Mouse (Mus musculus) lung, postnatal 4 days (tissue): Measurements from ENCODE around the gene Tbc1d2b.

ENCODE experiments used
- DNase-seq, 2 experiments: peaks; one replicate each; pipeline ENCODE4 v3.0.0; 2021

Gene Tbc1d2b

DNA sequence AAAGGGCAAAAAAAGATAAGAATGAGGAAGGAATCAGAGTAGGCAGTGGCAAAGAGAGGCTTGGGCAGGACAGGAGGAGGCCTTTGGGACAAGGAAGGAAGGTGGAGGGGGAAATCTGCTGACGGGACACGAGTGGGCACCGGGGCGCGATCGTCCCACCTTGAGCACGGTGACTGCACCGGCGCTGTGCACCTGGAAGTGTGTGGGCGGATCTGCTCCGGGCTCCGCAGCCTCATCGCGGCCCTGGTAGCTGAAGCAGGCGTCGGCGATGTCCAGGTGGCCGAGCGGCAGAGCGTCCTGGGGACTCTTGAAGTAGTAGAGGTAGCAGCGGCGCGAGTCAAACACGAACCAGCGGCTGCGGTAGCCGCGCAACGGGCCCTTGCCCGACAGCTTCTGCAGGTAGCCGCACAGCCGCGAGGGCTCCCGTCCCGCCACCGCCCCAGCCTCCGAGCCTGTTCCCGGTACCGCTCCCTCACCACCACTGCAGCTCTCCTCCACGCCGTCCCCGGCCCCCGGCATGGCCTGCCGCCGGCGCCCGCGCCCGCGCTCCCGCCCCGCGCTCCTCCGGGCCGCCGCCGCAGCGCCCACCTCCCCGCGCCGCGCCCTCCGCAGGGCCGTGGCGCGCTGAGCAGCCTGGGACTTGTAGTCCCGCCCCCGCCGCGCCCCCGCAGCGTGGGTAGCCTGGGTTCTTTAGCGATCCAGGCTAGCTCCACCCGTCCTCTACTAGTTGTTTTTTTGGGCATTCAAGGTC lies at the start of gene Tbc1d2b:
TSS of gene Tbc1d2b (minus strand) at position 612 of the 751 bp plus-strand sequence.
- peak; percentile 74 to 86 for DNase-seq

DNA sequence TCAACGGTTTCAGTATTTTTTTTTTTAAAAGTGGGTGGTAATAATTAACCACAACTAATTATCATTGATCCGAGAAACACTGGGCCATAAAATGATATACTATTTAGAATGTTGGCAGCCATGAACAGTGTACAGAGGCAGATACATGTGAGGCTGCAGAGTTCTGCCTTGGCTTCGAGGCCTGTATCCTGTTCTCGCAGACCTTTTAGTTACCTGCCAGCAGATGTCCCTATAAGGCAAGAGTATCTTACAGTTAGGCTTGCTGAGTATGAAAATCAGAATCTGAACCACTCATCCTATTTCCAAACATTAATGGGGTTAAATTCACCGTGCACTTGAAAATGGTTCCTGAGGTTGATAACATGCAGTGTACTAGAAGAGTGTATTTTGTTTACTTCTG lies 45.7 kb upstream of the Tbc1d2b start:
- no peak for DNase-seq

DNA sequence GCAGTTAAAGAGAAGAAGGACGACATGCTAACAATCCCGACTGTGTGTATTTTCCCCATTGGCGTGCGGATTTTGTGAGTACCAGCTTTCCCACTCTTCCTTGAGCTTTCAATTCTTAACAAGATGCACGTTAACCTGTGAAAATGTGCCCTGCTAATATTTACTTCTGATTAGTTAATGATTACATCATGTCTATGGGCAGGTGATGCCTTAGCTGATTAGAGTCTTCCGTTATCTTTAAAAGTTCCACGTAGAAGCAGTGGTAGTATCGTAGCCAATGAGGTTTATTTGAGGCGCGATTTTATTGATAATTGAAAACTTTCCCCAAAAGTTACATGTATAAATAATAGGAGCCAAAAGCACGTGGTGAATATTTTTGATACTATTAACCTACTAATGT lies 45.1 kb upstream of the Tbc1d2b start:
- DNase-seq: no peak

DNA sequence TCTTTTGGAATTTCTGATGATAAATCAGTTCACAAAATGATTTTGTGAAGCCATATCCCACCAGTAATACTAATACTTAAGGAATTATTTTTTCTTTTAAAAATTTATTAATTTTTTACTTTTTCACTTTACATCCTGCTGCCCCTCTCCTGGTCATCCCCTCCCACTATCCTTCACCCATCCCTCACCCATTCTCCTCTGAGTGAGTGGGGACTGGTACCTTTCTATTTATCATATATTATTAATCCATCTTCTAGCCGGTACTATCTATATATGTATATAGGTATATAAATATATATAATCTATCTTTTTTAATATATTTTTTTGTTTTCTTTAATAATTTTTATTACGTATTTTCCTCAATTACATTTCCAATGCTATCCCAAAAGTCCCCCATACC lies 33.6 kb upstream of the Tbc1d2b start:
- no peak for DNase-seq

DNA sequence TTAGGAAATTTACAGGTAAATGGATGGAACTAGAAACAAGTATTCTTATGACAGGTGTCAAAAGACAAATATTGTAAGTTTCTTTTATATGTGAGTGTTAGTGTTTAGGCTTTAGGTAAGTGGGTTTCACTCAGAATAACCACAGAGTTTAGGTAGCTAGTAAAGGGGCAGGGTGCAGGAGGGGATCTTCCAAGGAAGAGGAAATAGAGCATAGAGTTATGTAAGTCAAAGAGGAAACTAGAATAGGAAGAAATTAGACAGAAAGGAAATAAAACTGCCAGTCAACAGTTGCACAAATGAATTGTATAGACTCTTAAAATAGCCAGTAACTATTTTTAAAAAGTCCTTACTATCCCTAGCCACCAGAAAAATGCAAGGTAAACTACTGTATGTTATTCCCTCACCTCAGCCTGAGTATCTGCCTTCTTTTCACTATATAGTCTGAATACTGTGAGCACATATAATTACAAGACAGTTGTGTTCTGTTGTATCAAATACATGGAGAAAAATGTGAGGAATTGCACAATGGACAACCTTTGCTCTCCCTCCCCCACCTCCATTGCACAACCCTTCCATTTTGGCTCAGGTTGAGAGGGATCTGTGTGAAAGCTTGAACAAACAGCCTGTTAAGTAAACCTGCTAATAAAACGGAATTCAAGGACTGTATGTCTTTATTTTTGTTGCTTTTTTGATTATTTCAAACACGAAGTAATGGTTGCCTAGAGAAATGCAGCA lies 32.7 kb upstream of the Tbc1d2b start:
- DNase-seq: no peak

DNA sequence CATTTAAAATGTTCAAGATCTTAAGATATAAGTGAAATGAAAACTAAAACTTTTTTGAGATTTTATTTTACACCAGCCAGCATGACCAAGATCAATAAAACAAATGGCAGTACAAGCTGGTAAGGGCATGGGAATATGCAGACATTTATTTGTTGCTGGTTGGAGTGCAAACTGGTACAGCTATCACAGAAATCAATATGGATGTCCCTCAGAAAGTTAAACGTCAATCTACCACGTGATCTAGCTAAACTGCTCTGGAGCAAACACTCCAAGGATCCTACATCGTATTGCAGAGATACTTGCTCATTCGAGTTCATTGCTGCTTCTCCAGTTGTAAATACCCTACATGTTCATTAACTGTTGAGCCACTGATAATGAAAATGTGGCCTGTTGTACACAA lies 32.1 kb upstream of the Tbc1d2b start:
- DNase-seq: no peak

DNA sequence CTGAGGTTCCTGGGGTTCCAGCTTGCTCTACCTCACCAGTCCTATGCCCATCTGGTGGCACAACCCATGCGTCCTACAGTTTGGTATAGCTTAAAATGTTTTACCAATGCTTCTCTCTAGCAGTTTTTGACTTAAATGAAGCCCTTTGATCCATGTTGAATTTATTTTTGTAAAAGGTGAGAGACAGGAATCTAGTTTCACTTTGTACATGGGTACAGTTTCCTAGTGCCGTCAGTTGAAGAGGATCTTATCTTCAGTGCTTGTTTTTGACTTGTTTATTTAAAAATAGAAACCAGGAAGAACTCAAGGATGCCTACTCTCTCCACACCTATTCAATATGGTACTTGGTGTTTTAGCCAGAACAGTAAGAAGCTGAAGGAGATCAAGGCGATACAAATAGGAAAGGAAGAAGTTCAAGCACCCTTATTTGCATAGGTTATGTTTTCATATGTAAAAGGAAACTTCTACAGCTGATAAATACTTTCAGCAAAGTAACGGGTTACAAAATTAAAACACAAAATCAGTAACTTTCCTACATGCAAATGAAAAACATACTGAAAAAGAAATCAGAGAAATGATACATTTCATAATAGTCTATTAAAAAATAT lies 30.6 kb upstream of the Tbc1d2b start:
- DNase-seq: no peak

DNA sequence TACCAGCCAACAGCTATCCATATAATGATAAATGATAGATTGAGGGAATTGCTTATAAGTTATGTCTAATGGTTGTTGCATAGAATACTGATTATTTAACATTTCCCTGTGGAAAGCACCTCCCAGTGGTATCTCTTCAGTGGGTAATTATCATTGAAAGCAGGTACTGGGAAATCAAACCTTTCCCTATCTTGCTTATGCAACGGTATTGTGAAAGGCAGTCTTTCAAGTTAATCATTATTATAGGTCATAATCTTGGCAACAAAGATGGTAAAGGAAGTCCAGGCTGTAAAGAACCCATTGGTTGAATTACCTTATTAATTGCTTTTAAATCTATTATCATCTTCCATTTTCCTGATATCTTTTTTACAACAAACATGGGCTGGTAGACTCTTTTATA lies 27.0 kb upstream of the Tbc1d2b start:
- no peak for DNase-seq

DNA sequence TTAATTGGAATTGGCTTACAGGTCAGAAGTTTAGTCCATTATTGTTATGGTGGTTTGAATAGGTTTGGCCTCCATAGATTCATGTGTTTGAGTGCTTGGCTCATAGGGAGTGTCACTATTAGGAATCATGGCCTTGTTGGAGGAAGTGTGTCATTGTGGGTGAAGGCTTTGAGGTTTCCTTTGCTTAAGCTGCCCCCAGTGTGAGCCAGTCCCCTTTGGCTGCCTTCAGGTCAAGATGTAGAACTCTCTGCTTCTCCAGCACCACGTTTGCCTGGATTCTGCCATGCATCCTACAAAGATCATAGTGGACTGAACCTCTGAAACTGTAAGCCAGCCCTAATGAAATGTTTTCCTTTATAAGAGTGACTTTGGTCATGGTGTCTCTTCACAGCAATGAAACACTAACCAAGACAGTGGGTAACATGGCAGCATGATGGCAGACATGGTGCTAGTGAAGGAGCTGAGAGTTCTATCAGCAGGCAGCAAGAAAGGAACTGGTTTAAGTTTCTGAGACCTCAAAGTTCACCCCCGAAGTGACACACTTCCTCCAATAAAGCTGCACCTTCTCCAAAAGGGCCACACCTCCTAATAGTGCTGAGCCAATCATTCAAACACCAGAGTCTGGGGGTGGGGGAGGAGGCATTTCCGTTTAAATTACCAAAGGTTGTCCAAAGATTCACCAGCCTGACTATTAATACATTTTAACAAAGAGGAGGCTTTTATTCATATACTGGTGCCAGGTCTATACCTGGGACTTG lies 23.2 kb upstream of the Tbc1d2b start:
- no peak for DNase-seq

DNA sequence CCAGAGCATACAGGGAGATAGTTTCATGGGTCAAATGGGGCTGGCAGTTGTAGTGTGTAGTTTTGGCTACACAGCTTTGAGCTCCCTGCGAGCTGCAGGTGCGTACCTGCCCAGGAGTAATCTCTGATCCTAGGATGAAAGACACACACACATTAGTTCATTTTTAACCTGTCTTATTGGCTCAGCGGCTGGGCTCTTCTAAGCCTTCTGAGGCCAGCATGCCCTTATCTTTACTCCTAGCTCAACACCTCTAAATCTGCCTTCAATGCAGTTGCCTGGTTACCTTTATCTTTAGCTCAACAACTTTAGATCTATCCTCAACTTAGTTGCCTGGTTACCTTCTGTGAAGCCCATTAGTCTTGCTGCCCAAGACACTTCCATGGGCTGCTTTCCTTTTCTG lies 7.8 kb upstream of the Tbc1d2b start:
- DNase-seq: no peak

DNA sequence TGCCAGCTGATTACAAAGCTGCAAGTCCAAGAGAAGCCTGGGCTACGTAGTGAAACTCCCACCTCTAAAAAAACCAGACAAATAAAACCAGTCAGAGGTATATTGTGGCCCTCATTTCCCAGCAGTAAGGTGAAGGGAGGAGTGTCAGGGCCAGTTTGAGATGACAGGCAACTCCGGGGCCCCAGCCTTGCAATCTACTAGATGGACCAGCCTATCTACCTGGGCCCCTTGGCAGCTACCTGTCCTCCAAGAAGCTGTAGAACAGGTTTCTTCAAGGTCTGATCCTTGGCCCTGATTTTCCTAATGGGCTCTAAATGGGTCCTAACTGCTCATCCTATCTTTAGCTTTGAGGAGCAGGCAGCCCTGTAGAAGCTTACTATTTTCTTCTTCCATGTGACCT lies 7.3 kb upstream of the Tbc1d2b start:
- no peak for DNase-seq

DNA sequence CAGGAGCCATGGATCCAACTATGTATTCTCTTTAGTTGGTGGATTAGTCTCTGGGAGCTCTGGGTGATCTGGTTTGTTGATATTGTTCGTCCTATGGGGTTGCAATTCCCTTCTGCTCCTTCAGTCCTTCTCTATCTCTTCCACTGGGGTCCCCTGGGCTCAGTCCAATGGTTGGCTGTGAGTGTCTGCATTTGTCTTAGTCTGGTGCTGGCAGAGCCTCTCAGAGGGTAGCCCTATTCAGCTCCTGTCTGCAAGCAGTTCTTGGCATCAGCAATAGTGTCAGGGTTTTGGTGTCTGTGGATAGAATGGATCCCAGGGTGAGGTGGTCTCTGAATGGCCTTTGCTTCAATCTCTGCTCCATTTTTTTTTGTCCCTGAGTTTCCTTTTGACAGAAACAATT lies 6.2 kb upstream of the Tbc1d2b start:
- no peak for DNase-seq

DNA sequence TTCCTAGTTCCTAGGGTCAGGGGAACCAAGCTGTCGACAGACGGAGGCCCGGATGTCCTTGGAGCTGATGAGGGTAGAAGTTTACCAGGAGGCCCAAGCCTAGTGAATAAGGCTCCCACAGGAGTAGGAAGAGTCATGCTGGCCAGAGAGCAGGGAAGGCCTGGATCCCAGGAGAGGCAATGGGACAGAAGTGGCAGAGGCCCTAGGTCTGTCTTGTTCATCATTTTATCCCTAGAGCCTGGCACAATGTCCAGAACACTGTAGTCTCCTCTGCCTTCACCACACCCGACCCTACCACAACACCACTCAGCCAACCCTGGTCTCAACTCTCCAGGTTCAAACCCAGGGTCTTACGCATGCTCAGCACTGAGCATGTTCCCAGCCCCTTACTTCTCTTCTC lies 5.3 kb upstream of the Tbc1d2b start:
- no peak for DNase-seq

DNA sequence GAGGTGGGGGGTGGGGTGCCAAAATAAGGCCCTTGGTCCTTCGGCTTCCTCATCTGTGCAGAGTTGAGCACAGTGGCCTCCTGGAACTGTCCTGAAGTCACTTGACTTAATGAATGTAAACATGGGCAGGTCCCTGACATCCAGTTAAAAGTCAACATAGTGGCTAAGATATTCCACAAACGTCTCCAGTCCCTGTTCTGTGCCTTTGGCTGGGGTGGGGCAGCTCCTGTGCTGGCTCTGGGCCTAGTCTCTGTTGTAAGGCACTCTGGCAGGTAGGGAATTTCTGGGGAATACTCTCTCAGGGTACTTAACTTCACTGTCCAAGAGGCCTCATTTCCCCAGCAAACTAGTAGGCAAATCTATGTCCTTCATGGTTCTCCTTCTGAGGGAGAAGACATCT lies 4.9 kb upstream of the Tbc1d2b start:
- DNase-seq: peak; percentile 36 to 57

DNA sequence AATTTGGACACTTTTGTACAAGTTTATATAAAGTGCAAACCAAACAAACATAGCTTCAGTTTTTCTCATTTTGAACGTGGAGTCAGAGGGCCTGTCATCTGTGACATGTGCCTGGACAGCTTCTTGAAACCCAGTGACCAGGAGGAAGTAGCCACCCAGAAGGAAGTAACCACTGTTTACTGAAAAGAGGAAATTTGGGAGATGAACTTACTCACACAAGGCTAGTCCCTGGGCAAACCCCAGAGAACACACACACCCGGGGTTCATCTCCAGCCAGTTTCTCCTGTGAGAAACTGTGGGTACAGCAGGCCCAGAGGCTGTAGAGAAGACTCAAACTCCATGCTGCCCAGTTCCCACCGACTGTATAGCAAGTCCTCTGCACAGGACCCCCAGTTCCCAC lies 3.9 kb upstream of the Tbc1d2b start:
- no peak for DNase-seq

DNA sequence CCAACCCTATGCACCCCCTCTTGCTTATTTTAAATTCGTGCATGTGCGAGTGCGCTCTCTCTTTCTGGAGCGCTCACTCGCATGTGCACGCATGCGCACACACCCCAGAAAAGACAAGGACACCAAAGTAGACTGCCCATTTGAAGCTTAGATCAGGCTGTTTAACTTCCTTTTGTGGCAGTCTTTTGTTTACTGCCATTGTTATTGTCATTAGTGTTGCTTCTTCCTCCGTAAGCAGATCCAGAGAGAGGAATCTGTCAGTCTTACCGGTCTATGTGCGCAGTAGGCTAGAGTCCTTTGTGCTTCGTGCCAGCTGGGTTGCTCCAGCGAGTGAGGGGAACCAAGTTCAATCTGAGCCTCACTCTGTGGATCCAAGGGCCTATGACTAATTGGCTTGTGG lies 1.7 kb upstream of the Tbc1d2b start:
- no peak for DNase-seq

DNA sequence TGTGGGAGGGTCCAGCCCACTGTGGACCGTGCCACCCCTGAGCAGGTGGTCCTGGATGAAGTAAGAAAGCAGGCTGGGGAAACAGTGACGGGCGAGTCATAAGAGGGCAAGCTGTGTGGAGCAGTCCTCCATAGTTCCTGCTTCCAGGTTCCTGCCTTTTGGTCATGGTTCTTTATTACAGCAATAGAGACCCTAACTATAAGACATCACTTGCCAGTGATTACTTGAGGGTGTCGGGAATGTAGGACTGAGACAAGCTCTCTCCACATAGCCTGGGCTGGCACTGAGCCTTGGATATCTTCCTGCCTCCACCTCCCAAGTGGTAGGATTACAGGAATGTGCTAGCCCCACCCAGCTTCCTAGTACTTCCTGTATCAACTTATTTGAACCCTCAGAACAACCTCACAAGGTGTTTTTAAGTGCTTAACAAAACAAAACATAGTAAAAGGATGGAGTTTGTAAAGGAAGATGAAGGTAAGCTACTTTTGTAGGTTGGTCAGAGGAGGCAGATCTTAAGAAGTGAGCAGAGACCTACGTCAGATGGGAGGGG lies 1.0 kb upstream of the Tbc1d2b start:
- DNase-seq: peak in 1 of 2 experiments; percentile 26

DNA sequence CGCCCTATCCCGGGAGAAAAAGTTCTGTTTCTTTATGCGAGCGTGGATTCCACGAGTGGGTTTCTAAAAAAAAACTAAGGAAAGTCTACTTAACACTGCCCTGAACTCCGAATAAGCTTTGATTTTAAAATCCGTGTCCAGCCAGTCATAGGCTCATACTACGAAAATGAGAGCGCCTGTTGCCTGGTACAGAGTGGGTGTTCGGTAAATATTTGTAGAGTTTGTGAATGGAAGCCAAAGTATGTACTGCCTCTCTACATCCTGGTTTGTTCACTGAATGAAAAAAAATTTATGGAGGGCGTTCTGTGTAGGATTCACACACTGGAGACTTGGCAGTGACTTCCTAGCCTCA lies 316 bp upstream of the Tbc1d2b start:
- no peak for DNase-seq

DNA sequence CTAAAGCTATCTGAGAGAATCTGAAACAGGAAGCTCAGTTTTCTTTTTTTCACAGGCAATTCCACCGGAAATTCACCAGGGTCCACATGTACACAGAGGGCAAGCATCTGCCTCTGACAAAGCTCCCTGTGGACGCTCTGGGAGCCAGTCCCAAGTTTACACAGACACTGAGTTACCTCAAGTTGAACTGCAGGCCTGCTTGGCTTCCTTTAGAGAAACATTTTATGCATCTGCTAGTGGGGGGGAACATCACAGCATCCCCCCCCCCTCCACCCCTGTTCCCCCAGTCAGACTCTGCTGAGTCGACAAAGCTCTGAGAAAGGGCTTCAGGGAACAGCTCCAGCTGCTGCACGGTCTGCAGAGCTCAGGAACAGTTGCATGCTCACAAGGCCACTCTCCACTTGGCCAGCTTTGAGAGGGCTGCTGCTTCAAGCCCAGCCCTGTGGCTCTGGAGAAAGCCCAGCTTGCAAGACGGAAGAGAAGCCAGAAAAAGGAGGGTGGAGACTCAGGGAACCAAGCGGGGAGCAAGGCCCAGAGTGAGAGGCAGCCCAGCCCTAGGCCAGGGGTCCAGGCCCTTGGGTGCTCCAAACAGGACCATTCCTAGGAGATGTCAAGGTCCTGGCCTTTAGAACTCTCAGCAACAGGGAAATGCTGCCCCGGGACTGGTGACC lies 1.5 kb downstream of the Tbc1d2b start:
- DNase-seq: peak; percentile 77 to 92

DNA sequence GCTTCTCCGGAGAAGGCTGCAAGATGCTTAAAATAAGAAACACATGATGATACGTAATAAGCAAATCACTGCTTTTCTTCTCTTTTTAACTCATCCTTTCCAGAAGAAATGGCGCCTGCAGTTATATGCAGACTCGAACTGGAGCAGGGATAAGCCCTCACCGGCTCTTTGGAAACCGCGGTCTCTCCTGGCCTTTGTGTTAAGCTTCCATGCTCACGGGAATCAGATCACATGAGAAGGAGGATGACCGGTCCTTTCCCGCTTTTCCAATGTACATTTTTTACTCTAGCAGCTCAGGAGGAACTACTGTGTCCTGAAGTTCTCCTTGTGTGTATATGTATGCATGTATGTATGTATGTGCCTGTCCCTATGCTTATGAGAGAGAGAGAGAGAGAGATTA lies 3.7 kb downstream of the Tbc1d2b start:
- DNase-seq: no peak

DNA sequence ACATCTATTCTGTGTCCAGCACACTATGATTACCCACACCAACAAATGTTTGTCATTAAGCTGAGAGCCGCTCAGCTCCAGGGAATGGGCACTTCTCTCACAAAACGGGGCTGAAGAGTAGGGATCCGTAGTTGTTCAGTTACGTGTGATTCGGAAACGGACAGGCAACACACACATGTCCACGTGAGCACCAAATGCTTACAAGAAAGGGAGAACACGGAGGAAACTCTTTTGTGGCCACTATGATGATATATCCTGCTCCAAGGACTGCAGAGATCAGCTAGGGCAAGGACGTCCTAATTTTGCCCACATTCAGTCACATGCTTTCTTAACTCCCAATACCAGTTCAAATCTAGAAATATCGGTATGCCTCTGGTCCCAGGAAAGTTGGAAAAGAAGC lies 4.5 kb downstream of the Tbc1d2b start:
- DNase-seq: no peak

DNA sequence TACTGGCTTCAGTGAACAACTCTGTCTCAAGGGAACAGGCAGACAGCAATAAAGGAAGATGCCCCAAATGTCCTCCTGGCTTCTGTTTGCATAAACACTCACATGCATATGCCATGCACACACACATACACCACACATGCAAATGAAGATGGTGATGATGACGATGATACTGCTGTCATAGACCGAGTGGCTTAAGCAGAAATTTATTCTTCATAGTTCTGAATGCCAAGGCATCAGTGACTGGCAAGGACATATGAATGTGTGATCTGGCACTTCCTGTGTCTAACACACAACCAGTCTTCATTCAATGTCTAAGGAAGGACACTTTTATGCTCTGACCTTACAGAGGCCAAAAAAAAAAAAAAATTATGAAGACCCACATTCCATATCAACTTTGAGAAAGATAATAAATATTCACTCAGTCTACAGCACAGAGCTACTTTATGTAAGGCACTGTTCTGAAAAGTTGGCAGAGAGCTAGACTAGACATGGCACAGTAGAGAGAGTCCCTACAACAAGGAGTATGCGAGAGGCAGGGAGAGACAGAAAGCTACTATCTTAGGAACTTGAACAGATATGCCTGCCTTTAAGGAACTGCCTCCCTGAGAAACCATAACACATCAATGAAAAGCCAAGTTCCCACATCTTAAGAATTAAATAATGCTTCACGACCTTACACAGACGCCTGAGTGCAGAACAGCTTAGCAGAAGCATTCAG lies 5.1 kb downstream of the Tbc1d2b start:
- DNase-seq: no peak
